Mouse (Mus musculus): ENCODE results near the gene Gpr107. TPM values are rescaled to one million over a fixed set of nuclear protein-coding genes. Genes with fewer than 3 reads are reported as not detected.
A peak's percentile ranks its signal among the peaks of the same experiment; 100 is the strongest.

The Gpr107 gene
- polyA plus RNA-seq, 1 experiment from 2014 or later = 41.9 TPM

DNA sequence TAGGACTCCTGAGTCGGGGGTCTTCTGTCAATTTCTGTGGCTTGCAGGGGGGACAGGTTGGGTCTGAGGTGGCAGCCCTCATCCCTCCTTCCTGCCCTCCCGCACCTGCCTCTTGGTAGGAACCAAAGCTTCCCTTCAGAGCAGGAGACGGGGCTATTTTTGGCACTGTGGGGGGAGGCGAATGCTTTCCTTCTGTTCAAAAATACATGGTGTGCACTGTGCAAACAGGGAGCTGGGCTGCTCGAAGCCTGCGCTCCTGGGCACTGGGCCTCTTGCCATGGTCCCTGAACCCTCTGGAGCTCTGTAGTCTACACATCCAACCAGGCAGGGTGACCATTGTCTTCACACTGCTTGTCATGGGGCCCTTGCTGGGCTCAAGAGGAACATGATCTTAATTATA is 105.0 kb downstream of the Gpr107 start:
- peak overlapping the region; percentile 76 for H3K27ac ChIP-seq
- H3K27me3 ChIP-seq = no peaks in the 10 kb centered on the region
- no peak overlapping the region for H3K9ac ChIP-seq
- no peak overlapping the region for H3K4me3 ChIP-seq
- peaks cover 62% of the 10 kb centered on the region for H3K4me1 ChIP-seq
- no peaks in the 10 kb centered on the region for H3K36me3 ChIP-seq
- 57% methylated on average over 6 of the region's 6 CpGs for WGBS
- ATAC-seq (ENCODE audit: insufficient number of reproducible peaks, low FRiP score, low TSS enrichment, low read depth) = no peak
- H3K4me2 ChIP-seq = peak overlapping the region; percentile 36
- no peaks in the 10 kb centered on the region for H3K9me3 ChIP-seq

DNA sequence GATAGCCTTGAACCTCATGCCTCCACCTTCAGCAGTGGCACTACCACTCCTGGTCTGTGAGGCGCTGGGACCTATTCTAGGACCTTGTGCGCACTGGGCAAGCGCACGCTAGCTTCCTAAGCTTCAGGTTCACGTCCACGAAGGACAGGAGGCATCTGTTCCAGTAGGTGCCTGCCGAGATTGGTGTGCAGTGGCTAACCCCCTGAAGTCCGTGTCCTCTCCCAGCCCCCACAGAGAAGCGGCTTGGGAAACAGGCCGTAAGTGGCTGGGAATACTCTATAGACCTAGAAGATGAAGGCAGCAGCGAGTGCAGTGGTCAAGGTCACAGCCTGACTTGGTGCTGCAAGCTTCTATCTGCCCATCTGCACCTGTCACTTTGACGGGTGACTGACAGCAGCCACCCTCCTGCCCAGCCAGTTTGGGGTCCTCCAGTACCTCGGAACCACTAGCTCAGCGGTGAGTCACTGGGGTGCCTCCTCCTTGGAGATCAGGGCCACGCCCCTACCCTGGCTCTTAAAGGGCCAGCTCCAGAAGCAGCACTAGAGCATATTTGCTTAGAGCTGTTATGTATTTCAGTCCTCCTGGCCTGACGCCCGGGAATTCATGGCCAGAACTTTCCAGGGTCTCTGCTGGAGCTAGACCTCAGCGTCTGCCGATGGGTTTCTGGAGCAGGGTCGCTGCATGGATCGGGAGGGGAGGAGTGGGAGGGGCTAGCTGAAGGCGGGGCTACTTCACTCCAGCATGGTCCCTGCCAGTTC is 106.7 kb downstream of the Gpr107 start:
- Histone ChIP-seq H3K36me3 (no peaks in the 10 kb centered on the region), H3K9ac (peak overlapping the region; percentile 12; the same call in 1 of the 2 replicates), H3K4me3 (peak overlapping the region; percentile 49), H3K27me3 (no peaks in the 10 kb centered on the region), H3K4me2 (peak overlapping the region; percentile 86), H3K27ac (peak overlapping the region; percentile 77), H3K4me1 (peaks cover 78% of the 10 kb centered on the region), H3K9me3 (no peaks in the 10 kb centered on the region)
- peak; percentile 70 for ATAC-seq (ENCODE audit: insufficient number of reproducible peaks, low FRiP score, low TSS enrichment, low read depth)
- WGBS = 15% methylated on average over 22 of the region's 22 CpGs

DNA sequence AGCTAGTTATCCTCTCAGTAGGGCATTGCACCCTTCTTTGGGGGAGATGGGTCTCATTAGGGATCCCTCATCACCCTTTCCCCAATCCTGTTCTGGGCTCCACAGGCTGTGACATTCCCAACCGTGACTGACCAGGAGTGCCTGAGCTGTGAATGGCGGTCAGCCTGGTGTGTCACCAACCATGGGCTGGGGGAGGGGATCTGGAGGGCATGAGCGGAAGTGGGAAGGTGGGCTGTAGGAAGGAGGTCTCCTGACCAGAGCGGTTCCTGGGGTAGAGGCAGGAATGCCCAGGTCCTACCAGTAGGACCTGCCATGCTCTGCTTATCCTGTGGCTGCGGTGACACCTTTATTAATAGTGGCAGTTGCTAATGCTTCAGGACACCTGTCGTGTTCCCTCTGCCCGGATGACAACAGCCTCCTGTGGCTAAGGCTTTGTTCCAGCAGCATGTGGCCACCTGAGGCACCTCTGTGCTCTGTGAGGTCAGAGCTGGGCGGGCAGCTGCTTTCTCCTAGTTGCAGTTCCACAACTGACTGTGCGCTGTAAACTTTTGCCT is 107.3 kb downstream of the Gpr107 start:
- Histone ChIP-seq H3K27ac (peak overlapping the region; percentile 77), H3K27me3 (no peaks in the 10 kb centered on the region), H3K9me3 (no peaks in the 10 kb centered on the region), H3K4me3 (peak overlapping the region; percentile 49), H3K9ac (peak overlapping the region; percentile 12; the same call in 1 of the 2 replicates), H3K4me2 (peak overlapping the region; percentile 86), H3K4me1 (peaks cover 78% of the 10 kb centered on the region), H3K36me3 (no peaks in the 10 kb centered on the region)
- 35% methylated on average over 9 of the region's 9 CpGs for WGBS
- ATAC-seq (ENCODE audit: insufficient number of reproducible peaks, low FRiP score, low TSS enrichment, low read depth) = no peak

DNA sequence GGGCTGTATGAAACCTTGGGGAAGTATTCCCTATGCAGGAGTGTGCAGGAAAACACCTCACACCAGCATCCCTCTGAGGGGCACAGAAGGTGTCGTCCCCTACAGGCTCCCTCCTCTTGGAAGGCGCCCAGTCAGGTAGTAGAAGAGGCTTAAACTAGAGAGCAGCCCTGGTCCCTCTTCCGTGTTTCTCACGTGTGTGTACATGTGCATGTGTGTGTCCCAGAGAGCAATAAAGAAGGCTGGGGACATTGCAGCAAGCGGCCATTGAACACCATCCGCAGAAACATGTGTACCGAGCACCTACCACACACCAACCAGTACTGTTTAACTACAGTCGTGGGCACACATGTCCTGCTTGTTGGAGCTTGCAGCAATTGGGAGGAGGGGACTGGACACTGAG is 108.4 kb downstream of the Gpr107 start:
- no peak overlapping the region for H3K27ac ChIP-seq
- no peaks in the 10 kb centered on the region for H3K27me3 ChIP-seq
- 73% methylated on average over 8 of the region's 8 CpGs for WGBS
- H3K9ac ChIP-seq = no peak overlapping the region
- no peak overlapping the region for H3K4me3 ChIP-seq
- H3K9me3 ChIP-seq = no peaks in the 10 kb centered on the region
- no peaks in the 10 kb centered on the region for H3K36me3 ChIP-seq
- peaks cover 78% of the 10 kb centered on the region for H3K4me1 ChIP-seq
- ATAC-seq (ENCODE audit: insufficient number of reproducible peaks, low FRiP score, low TSS enrichment, low read depth) = no peak
- no peak overlapping the region for H3K4me2 ChIP-seq

DNA sequence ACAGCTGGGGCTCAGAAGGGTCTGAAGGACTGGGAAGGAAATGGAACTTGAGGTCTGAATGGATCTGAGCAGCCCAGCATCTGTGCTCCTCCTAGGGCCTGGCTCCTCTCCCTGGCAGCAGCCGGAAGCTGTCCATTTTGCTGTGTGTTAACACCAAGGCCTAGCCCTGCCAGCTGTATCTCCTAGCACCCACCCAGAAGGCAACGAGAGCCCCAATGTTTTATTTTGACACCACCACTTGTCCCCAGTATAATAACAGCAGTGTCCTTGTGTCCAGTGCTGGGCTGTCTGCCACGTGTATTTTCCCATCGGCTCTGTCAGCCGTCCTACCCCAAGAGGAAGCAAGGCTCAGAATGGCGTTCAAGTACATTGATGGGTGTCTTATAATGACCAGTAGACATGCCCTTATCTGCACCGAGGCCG is 110.9 kb downstream of the Gpr107 start:
- no peak overlapping the region for H3K9ac ChIP-seq
- no peaks in the 10 kb centered on the region for H3K27me3 ChIP-seq
- no peaks in the 10 kb centered on the region for H3K36me3 ChIP-seq
- H3K4me2 ChIP-seq = no peak overlapping the region
- H3K4me1 ChIP-seq = peaks cover 60% of the 10 kb centered on the region
- no peak overlapping the region for H3K4me3 ChIP-seq
- H3K27ac ChIP-seq = peak overlapping the region; percentile 79
- no peak for ATAC-seq (ENCODE audit: insufficient number of reproducible peaks, low FRiP score, low TSS enrichment, low read depth)
- 65% methylated on average over 8 of the region's 8 CpGs for WGBS
- no peaks in the 10 kb centered on the region for H3K9me3 ChIP-seq

DNA sequence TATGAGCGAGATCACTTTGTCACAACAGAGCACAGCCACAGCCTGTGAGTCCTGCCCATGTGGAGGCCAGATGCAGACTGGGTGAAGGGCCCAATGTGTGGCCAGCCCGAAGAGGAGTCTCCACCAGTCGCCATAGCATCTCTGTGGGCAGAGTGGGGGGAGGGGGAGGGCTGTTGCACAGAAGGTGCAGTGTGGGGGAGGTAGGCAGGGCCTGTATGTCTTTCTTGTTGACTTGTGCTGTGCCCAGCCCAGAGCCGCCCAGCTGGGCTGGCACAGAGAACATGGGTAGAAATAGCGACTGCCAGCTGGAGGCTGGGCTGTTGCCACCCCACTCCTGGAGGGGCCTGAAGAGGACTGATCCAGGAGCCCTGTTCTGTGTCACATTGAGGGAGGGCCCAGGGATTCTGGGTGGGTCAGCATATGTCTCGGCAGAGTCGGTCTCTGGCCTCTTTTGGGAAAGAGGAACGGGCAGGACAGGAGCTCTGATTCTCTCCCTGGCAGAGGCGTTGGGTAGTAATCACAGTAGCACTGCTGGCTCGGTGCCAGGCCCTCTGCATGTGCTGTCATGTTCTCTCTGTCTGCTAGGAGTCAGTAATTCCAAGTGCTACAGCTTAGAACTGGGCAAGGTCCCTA is 111.7 kb downstream of the Gpr107 start:
- 0 out of 2 replicates have a peak, but pooled peaks have one; percentile 20 for ATAC-seq (ENCODE audit: insufficient number of reproducible peaks, low FRiP score, low TSS enrichment, low read depth)
- peak overlapping the region; percentile 79 for H3K27ac ChIP-seq
- H3K4me2 ChIP-seq = peak overlapping the region; percentile 20; the same call in 1 of the 2 replicates
- H3K4me1 ChIP-seq = peaks cover 57% of the 10 kb centered on the region
- no peak overlapping the region for H3K9ac ChIP-seq
- H3K27me3 ChIP-seq = no peaks in the 10 kb centered on the region
- H3K9me3 ChIP-seq = no peaks in the 10 kb centered on the region
- H3K36me3 ChIP-seq = no peaks in the 10 kb centered on the region; the same call in 1 of the 2 replicates
- H3K4me3 ChIP-seq = no peak overlapping the region
- WGBS = 22% methylated on average over 10 of the region's 10 CpGs

DNA sequence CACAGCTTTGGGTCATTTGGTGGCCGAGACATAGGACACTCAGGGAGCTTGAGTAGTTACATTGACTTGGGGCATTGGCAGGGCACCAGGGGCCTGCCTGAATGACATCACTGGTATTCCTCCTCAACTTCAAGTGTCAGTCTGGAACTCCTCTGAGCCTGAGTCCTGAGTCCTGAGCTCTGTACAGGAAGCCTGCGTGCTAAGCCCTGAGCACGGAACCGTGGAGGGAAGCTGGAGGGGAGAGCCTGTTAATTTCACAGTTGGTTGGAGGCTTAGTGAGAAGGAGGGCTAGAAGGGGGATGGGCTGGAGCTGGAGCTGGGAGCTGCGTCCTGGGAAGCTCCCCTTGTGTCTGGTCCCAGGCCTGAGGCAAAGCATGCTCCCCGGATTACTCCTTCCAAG is 115.3 kb downstream of the Gpr107 start:
- no peak overlapping the region for H3K4me3 ChIP-seq
- no peaks in the 10 kb centered on the region for H3K27me3 ChIP-seq
- H3K36me3 ChIP-seq = peaks cover 4% of the 10 kb centered on the region; the same call in 1 of the 2 replicates
- ATAC-seq (ENCODE audit: insufficient number of reproducible peaks, low FRiP score, low TSS enrichment, low read depth) = no peak
- H3K9ac ChIP-seq = no peak overlapping the region
- no peak overlapping the region for H3K27ac ChIP-seq
- H3K4me2 ChIP-seq = no peak overlapping the region
- H3K9me3 ChIP-seq = no peaks in the 10 kb centered on the region
- peaks cover 42% of the 10 kb centered on the region for H3K4me1 ChIP-seq
- WGBS = 56% methylated on average over 6 of the region's 6 CpGs

Other genes with a start within 250 kb of the Gpr107 start
- 27.6 and 35.3 TPM in 2 replicates for gene Ptges, start 222.5 kb upstream of the Gpr107 start, polyA plus RNA-seq (2015; fragmentation: Nextera tagmentation; extraction: Ambion mirVana)
- gene Tor1b, start 199.4 kb upstream of the Gpr107 start, polyA plus RNA-seq (2015; fragmentation: Nextera tagmentation; extraction: Ambion mirVana) = 38.5 and 40.4 TPM in 2 replicates
- gene Tor1a, start 184.4 kb upstream of the Gpr107 start, polyA plus RNA-seq (2015; fragmentation: Nextera tagmentation; extraction: Ambion mirVana) = 78.6 and 81.4 TPM in 2 replicates
- gene BC005624, start 170.1 kb upstream of the Gpr107 start, polyA plus RNA-seq (2015; fragmentation: Nextera tagmentation; extraction: Ambion mirVana) = 53.5 and 58.2 TPM in 2 replicates
- 24.0 and 31.2 TPM in 2 replicates for gene Usp20, start 170.0 kb upstream of the Gpr107 start, polyA plus RNA-seq (2015; fragmentation: Nextera tagmentation; extraction: Ambion mirVana)
- 27.1 and 27.5 TPM in 2 replicates for gene Fnbp1, start 10.3 kb upstream of the Gpr107 start, polyA plus RNA-seq (2015; fragmentation: Nextera tagmentation; extraction: Ambion mirVana)
- 32.3 and 33.9 TPM in 2 replicates for gene Ncs1, start 93.5 kb downstream of the Gpr107 start, polyA plus RNA-seq (2015; fragmentation: Nextera tagmentation; extraction: Ambion mirVana)
- gene Hmcn2, start 162.1 kb downstream of the Gpr107 start, polyA plus RNA-seq (2015; fragmentation: Nextera tagmentation; extraction: Ambion mirVana) = 0.32 and 0.74 TPM in 2 replicates

All from limb, embryonic 15.5 days (tissue).